Mouse (Mus musculus) thymus, adult 2 months (tissue): ENCODE data around the gene 2810408A11Rik. TPM values are rescaled to one million over a fixed set of nuclear protein-coding genes. Genes with fewer than 3 reads are reported as not detected.
"Not testable (repeated sequence)": the region's sequence is repeated elsewhere in the genome, so short reads cannot be mapped to it uniquely, and the experiment has no call there.

Experiments used
- DNase-seq: peaks from one replicate; pipeline ENCODE4 v3.0.0; 2021
- H3K27ac ChIP-seq: fragments of 200-500 bp; 2 replicates; pipeline ENCODE4 v1.5.1; 2012; ENCODE audit warnings: low read length, control low read depth; ENCODE audit not compliant: control insufficient read depth, insufficient read depth
- H3K27me3 ChIP-seq: fragments of 200-500 bp; 2 replicates; pipeline ENCODE4 v1.6.1; 2012; ENCODE audit warnings: mild to moderate bottlenecking, low read length, moderate library complexity, mixed read lengths; ENCODE audit not compliant: control insufficient read depth, insufficient read depth
- H3K36me3 ChIP-seq: fragments of 200-500 bp; 2 replicates; pipeline ENCODE4 v1.6.1; 2012; ENCODE audit warnings: mild to moderate bottlenecking, low read length, moderate library complexity; ENCODE audit not compliant: control insufficient read depth, insufficient read depth
- H3K4me1 ChIP-seq: fragments of 200-500 bp; replicated peaks from 2 replicates; pipeline ENCODE4 v1.6.1; 2012; ENCODE audit warnings: low read length; ENCODE audit not compliant: control insufficient read depth, insufficient read depth
- H3K4me3 ChIP-seq: fragments of 200-500 bp; 2 replicates; pipeline ENCODE4 v1.5.1; 2012; ENCODE audit warnings: mild to moderate bottlenecking, low read length, control low read depth, moderate library complexity; ENCODE audit not compliant: control insufficient read depth, insufficient read depth
- CTCF ChIP-seq: fragments of 200-500 bp; IDR thresholded peaks from 2 replicates; pipeline ENCODE4 v1.5.1; 2012; ENCODE audit warnings: mild to moderate bottlenecking, control low read depth, low read length, moderate library complexity, borderline replicate concordance; ENCODE audit not compliant: control insufficient read depth, poor library complexity, insufficient read depth; ENCODE audit errors: extremely low read depth
- POLR2A ChIP-seq: fragments of 200-500 bp; IDR thresholded peaks from 2 replicates; pipeline ENCODE4 v1.6.1; 2012; ENCODE audit warnings: mild to moderate bottlenecking, low read length, control low read depth, moderate library complexity; ENCODE audit not compliant: control insufficient read depth, poor library complexity, insufficient read depth; ENCODE audit errors: extremely low read depth
- WGBS: fragments of 180-500 bp; shearing (Covaris S2); methylation state at CpG from one replicate; pipeline ENCODE4 v1.1.7; 2018; 5-methylcytosine and 5-hydroxymethylcytosine counted together
- polyA plus RNA-seq: library from polyadenylated mRNA; depleted of rRNA; stranded (reverse); fragments of >200 nt; gene quantifications from 2 replicates; pipeline ENCODE4 v1.2.3, GENCODE M21; 2012

The 2810408A11Rik gene
- polyA plus RNA-seq, 1 experiment, result 7.1 TPM

- Histone ChIP-seq H3K4me1 (peaks cover 36% of the 10 kb centered on the region), H3K27me3 (no peaks in the 10 kb centered on the region), H3K36me3 (no peaks in the 10 kb centered on the region), H3K27ac (peak overlapping the region; percentile 91; the same call in 1 of the 2 replicates), H3K4me3 (no peak overlapping the region)
- no peak for DNase-seq
- TF ChIP-seq CTCF (no peak), POLR2A (no peak)
- 22% methylated on average over 8 of the region's 8 CpGs for WGBS
Observed at GRCm38 (mm10) chr11:69931769-69932168, 31.0 kb upstream of the 2810408A11Rik start.

GRCm38 (mm10) chr11:69930967-69931537, 30.3 kb upstream of the 2810408A11Rik start:
- Histone ChIP-seq H3K36me3 (no peaks in the 10 kb centered on the region), H3K4me1 (peaks cover 29% of the 10 kb centered on the region), H3K27ac (peak overlapping the region; percentile 91), H3K27me3 (no peaks in the 10 kb centered on the region), H3K4me3 (peak overlapping the region; percentile 21)
- 13% methylated on average over 3 of the region's 3 CpGs for WGBS
- TF ChIP-seq POLR2A (no peak), CTCF (no peak)
- peak; percentile 31 for DNase-seq

GRCm38 (mm10) chr11:69930176-69930575, 29.4 kb upstream of the 2810408A11Rik start:
- H3K4me1 ChIP-seq, result peaks cover 22% of the 10 kb centered on the region
- DNase-seq, H3K4me3 ChIP-seq, H3K27me3 ChIP-seq, H3K36me3 ChIP-seq, H3K27ac ChIP-seq: not testable (repeated sequence)
- 96% methylated on average over 8 of the region's 8 CpGs for WGBS

GRCm38 (mm10) chr11:69929712-69930111, 28.9 kb upstream of the 2810408A11Rik start:
- DNase-seq, result no peak
- TF ChIP-seq CTCF, result no peak
- TF ChIP-seq POLR2A, result no peak
- H3K4me1 ChIP-seq, result peaks cover 20% of the 10 kb centered on the region
- no peak overlapping the region for H3K4me3 ChIP-seq
- H3K27ac ChIP-seq, result no peak overlapping the region
- no peaks in the 10 kb centered on the region for H3K27me3 ChIP-seq
- WGBS, result 68% methylated on average over 4 of the region's 4 CpGs
- no peaks in the 10 kb centered on the region for H3K36me3 ChIP-seq

- H3K36me3 ChIP-seq, result no peaks in the 10 kb centered on the region
- TF ChIP-seq POLR2A (no peak), CTCF (no peak)
- no peak for DNase-seq
- no peaks in the 10 kb centered on the region for H3K27me3 ChIP-seq
- no peak overlapping the region for H3K4me3 ChIP-seq
- WGBS, result 98% methylated on average over 2 of the region's 2 CpGs
- peaks cover 12% of the 10 kb centered on the region for H3K4me1 ChIP-seq
- no peak overlapping the region for H3K27ac ChIP-seq
Observed at GRCm38 (mm10) chr11:69927501-69927900, 26.7 kb upstream of the 2810408A11Rik start.

- H3K4me3 ChIP-seq, result no peak overlapping the region
- peaks cover 12% of the 10 kb centered on the region for H3K36me3 ChIP-seq
- no peaks in the 10 kb centered on the region for H3K27me3 ChIP-seq
- peaks cover 6% of the 10 kb centered on the region for H3K4me1 ChIP-seq
- DNase-seq, result no peak
- no peak overlapping the region for H3K27ac ChIP-seq
- TF ChIP-seq CTCF, result no peak
- TF ChIP-seq POLR2A, result no peak
- WGBS, result 73% methylated on average over 3 of the region's 3 CpGs
Observed at GRCm38 (mm10) chr11:69922796-69923195, 22.0 kb upstream of the 2810408A11Rik start.
